Mouse (Mus musculus) thymus, postnatal 0 days (tissue): Measurements from ENCODE around the gene Smc5. TPM values are rescaled to one million over a fixed set of nuclear protein-coding genes. Genes with fewer than 3 reads are reported as not detected.

ENCODE experiments used
- DNase-seq: peaks from one replicate; pipeline ENCODE4 v3.0.0-alpha.2; 2015; ENCODE audit warnings: low spot score
- polyA plus RNA-seq: library from polyadenylated mRNA; unstranded; fragments of >200 nt; fragmentation: Nextera tagmentation; extraction: Ambion mirVana; gene quantifications from 2 replicates; pipeline ENCODE4 v1.2.1, GENCODE M21; 2015

Smc5 gene
- polyA plus RNA-seq: 26.9 and 27.9 TPM in 2 replicates

DNA sequence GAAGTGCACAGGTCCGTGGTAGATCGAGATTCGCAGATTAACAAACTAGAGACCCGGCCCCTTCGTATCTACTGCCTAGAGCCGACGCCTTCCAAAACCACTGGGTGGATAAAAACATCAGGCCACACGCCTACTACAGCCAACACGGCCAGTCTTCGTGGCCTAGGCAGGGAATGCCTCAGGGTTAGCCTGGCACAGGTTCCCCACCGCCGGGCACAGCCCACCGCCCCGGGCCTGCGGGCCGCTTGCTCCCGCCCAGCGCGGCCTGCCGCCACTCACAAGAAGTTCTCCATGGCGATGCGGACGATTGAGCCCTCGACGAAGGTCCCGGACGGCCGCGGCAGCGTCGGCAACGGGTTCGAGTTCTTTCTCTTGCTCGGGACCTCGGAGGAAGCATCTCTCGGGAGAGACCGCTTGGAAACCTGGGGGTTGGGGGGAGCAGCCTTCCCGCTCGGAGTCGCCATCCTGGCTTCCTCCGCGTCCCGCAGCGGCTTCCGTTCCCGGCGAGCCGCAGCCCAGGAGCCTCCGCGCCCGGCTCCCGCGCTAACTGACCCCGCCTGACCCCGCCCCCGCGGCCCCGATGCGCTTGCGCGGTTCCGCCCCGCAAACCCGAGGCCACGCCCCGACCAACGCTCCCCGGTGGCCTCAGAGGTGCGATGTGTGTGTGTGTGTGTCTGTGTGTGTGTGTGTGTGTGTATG, at the start of gene Smc5:
Gene Smc5 (minus strand): TSS at position 543 of the 699 bp plus-strand sequence.
- DNase-seq: peak; percentile 89

DNA sequence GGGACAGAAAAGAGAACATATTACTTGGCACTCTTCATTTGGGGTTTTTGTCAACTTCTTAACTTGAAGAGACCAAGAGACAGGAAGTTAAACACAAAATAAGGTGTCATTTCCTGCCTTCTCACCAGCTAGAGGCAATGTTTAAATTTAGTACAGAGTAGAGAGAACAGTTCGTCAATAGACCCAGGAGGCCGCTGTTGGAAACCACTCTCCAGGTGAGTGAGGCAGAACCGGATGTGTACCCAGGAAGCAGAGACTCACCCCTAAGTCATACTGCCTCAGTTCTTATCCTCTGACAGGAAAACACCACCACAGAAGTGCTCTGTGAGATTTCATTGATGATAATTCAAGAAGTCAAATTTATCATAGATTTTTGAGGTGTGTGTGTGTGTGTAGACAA, 49.4 kb upstream of the Smc5 start:
- DNase-seq: peak; percentile 91

DNA sequence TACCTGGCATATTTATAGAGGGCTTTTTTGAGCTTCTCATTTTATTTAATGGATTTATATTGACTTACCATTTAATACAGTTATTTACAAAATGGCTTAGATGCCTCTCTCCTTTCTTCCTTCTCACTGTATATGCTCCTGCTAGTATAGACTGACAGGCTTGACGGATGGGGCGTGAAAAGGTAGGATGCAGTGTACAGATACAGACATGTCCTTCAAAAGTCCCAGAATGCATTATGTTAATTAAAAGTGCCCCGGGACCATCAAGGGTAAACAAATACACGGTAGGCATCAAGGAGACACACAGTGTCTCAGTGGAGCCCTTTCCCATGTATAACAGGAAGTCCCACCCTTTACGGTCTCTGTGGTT, 44.3 kb upstream of the Smc5 start:
- no peak for DNase-seq

DNA sequence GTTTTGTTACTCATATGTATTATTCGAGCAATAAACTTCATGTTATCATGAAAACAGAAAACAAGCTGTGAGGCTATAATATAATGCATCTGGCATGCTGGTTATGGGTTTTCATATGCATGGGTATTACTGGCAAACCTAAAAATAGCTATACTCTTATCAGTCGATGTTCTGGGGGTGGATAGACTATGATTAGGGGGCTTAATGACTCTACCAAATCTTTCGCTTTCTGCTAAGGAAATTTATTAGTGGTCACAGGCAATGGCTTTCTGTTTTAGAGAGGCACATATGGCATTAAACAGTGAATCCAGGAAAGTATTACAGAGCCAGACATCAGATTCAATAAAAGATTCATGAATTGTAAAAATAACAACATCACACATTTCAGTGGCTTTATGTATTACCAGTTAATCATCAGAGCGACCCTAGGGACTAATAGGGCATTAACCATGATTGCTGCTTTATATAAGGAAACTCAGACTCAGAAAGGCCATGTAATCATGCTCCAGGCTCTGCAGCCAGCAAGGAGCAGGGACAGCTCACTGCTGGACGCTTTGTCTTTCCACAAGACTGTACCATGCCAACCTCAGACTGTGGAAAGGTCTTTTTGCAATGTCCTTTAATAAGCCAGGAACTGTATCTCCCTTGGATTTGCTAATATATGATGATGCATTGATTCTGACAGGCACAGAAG, 43.7 kb upstream of the Smc5 start:
- no peak for DNase-seq

DNA sequence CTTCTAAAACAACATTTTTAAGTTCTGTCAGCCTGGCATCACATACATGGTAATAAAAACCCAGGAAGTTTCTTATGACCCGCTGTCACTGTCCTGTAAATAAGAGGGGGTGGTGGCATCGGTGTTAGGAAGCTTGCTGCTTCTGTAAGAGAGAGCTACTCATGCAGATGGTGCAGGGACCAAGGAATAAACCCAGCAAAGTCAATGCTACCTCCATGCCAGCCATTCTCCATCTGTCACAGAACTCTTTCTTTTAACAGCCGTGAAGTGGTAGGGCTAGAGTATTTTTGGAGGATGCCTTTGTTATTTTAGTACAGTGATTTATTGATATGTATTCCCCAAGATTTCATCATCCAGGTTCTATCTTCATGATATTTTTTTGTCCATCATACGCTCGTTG, 43.2 kb upstream of the Smc5 start:
- DNase-seq: no peak

DNA sequence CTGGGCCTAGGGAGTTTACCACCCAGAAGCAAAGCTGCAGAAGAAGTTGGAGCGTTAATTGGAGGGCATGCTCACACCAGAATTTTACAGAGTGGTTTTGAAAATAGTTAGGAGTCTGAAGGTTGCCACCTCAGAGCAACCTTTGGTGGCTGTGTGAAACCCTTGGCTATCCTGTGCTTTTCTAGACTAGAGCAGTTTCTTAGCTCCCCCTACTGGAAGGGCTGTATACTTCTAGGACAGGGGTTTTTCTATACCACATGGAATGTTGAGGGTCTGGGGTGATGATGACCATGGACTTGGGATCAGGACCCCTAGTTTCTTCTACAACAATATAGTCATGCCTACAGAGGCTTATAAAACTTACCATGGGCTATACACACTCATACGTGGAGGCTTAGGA, 36.3 kb upstream of the Smc5 start:
- no peak for DNase-seq

DNA sequence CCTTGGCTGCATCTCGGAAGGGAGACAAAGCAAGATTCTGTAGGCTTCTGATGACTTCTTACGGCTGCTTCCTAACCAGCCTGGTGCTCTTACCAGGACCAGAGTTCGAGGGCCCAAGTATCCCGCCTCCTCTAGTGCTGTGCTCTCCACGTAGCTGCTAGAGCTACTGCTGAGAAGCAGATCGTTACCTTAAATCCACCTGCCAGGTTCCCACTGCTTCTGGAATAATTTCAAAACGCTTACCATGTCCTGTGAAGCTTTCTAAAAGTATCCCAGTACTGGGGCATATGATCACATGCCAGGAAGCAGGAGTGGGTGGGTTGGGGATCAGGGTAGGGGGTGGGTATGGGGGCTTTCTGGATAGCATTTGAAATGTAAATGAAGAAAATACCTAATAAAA, 33.0 kb upstream of the Smc5 start:
- no peak for DNase-seq

DNA sequence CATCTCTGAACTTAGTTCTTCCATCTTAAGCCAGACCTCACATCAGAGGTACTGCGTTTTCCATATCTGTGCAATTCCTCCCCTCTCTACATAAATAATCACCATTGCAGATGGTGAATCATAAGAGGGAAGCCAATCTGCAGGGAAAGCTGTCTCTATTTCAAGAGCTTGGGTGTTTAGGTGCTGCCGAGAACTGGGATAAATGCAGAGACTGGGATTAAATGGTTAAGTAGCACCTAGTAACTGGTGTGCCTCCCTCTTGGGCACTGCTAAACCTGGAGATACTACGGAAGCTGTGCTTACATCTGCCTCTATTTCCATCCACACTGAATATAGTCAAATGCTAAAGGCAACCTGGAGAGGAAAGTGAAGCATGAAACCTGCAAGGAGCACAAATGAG, 26.3 kb upstream of the Smc5 start:
- no peak for DNase-seq

DNA sequence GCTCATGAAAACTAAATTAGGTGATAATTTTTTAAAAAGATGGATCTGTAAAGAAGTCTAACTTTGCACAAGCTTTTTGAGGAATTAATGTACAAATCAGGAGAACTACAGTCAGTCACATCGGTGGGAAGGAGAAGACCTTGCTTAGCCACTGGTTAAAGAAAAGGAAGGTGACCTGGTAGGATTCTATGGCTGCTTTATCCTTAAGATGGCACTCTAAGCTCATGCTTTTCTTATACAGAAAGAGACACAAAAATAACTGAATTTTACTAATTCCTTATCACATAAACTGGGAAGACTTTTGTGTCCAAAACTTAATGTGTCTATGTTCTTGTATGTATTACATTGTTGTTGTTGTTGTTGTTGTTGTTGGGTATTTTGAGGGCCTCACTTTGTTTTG, 25.2 kb upstream of the Smc5 start:
- DNase-seq: no peak

DNA sequence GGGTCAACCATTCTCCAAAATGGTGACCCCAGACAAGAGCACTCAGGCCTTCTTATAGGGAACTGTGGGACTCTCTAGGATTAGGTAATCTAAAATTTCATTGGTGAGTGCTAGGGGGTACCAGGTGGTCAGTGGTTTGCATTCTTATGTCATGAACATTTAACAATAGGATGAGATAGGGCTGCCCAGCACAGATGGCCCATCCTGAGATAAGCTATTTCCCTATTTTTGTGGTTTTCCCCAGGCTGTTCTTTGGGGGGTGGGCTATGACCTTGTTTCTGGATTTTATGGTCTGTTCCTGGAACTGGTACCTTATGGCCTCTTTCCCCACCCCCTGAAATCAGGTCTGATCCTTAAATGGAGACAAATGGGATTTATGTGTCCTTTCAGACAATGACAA, 23.5 kb upstream of the Smc5 start:
- no peak for DNase-seq

DNA sequence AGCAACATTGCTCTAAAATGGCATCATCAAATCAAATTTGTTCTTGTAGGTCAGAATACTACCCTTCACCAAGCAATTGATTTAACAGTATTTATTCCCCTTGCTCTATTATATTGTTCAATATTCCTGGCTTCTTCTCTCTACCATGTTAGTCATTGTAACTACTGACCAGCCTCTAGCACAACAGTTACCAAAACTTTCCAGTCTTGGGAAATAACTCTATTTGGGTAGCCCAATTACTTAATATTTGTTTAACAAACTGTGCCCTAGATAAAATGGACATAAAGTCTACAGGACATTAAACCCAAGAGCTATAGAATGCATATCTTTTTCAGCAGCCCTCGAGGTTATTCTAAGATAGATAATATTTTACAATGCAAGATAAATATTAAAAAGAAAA, 15.6 kb upstream of the Smc5 start:
- no peak for DNase-seq

DNA sequence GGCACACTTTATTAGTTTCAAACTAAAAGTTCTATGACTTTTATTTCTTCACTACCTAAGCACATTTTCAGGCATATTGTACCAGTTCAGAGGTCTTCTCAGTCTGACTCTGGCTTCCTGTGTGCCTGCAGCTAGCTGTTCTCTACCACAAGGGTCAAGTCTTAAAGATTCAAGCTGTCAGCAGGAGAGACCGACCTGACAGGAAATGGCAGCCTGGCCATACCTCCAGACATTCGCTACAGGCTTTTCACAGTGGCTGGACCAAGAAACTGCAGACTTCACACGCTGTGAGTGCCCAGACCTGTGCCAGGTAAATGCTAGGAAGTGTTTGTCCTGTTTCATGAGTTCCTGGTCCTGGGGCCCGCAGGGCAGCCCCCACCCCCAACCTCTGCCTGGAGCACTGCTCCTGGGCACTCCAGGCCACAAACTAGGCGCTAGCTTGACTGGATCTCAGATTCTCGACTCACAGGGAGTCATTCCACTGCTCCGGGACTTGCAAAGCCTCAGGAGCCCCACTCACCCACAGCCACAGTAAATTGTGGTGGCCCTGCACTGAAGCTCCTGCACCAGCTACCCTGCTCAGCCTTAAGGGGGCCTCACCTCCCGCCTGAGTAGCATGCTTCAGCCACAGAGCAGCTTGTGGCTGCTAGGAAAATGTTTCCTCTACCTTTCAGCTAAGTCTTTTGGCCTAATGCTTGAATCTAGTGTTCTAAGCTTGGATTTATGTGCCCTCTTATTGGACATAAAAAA, 8.4 kb upstream of the Smc5 start:
- no peak for DNase-seq

DNA sequence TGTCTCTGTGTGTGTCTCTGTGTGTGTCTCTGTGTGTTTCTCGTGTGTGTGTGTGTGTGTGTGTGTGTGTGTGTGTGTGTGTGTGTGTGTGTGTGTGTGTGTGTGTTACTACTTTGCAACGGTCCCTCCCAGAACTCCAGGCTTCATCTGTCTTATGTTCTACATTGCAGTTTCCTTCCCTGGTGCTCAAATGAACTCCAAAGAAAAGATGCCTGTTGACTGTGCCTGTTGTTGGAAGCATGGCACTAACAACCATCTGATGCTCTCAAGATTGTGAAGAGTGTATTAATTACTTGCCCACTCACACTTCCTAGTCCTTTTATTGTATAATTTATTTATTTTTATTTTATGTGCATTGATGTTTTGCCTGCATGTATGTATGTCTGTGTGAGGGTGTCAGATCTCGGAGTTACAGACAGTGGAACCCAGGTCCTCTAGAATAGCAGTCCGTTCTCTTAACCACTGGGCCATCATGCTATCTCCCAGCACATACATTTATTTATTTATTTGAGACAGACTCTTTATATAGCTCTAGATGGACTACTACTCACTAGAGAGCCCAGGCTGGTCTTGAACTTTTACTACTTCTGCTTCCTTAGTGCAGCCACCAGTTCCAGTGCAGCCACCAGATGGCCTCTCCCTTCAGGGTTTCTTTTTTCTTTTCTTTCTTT, 492 bp upstream of the Smc5 start:
- DNase-seq: no peak

DNA sequence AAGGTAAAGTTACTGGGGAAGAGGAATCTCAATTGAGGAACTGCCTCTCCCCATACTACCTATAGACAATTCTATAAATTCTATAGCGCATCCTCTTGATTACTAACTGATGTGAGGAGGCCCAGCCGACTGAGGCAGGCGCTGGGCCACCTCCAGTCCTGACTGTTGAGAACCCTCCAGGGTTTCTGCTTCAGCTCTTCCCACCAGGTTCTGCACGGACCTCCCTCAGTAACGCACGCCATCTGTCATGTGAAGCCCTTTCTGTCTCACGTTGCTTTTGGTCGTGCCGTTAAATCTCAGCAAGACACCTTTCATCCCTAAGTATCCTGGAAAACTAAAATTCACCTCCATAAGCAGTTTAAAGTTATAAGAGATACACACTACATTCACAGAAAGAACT, 16.9 kb downstream of the Smc5 start:
- DNase-seq: no peak

DNA sequence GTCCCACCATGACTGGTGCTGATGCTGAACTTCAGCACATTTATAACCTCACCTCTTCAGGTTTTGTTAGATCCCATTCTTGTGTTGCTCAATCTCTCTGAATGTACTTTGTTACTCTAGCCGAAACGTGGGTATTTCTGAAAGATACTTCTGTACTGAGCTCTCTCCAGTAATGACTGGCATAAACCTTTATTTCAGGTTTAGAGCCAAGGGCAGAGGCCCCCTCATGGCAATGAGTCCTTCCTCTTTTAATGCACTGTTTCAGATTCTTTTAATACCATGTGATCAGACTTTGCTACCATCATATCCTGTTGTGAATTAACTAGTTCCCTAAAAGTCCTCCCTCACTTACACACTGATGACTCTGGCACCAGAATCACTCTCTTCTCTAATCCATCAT, 27.2 kb downstream of the Smc5 start:
- no peak for DNase-seq

DNA sequence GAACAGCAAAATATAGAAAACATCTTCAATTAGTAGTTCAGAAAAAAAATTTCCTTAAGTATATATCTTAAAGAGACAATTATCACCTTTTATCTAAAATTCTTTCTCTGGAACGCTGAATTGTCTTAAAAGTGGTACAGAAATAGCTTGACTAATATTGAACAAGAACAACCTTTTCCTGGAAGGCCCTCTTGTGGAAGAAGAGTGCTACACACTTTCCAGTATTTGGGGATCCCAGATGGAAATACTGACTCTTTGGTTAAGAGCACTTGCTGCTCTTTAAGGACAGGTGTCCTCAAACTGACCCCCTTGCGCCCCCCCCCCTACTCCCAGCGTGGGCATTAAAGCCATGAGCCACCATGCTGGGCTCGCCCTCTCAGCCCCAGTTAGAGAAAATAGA, 48.6 kb downstream of the Smc5 start:
- no peak for DNase-seq

DNA sequence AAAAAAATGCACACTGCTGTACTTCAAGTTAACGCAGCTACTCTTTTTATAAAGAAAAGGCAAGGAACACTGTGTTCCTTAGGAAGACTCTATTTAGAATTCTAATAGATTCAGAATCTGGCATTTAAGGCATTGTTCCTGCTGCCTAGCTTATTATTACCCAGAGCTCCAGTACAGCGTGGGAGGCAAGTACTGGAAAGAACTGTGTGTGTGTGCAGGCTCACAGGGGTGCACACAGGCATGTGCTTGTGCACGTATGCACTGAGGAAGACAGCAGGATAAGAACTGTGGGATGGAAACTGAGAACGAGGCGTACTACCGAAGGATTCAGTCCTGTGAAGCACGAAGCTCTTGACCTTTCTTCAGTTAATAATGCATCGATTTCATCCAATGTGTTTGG, 59.4 kb downstream of the Smc5 start:
- no peak for DNase-seq

DNA sequence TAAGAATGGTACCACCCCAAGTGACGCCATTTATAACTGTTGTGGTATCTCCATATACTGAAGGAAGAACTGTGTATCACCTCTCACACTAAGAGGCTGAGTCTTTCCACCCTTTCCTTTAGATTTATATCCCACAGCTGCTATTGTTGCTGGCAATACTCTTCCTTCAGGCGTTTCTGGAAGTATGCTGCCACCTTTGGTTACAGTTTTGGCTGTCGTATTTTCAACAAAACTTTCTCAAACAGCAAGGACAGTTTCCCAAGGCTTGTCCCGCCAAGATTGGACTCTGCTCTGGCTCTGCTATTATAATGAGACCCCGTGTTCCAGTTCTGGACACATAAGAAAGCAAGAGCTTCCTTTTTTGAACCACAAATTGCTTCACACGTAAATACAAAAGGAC, 62.4 kb downstream of the Smc5 start:
- DNase-seq: no peak

DNA sequence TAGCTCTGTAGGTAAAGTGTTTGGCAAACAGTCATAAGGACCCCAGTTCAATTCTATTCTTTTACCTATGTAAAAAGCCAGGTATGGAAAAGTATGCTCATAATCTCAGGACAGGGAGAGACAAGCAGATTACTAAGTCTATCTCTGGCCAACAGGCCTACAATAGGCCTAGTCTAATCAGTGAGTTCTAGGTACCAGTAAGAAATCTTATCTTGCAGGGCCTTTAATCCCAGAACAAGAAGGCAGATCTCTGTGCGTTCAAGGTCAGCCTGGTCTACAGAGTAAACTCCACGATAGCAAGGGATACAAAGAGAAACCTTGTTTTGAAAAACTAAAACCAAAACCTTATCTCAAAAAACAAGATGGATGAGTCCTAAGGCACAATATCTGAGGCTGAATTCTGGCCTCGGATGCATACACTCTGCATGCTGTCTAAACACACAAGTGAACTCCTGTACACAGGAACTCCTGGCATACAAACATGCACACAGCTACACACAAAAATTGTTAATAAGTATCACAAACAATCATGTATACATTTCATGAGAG, 70.1 kb downstream of the Smc5 start:
- DNase-seq: no peak

DNA sequence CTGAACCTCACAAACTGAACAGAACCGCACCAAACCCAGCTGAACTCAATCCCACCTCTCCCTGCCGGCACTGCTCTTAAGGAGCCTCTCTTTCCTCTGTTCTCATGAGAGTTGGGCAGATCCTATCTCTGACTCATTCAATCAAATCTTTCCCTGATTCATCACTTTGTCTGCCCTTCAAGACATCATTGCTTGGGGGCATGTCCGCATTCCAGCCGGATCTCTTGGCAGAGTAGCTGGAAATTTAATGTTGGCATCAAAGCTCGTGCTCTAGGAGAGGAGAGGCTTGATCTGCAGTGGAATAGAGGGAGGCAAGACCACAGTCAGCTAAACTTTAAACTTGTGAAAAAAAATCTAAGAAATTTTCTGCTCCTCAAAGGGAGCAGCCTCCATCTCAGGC, 71.6 kb downstream of the Smc5 start:
- no peak for DNase-seq

DNA sequence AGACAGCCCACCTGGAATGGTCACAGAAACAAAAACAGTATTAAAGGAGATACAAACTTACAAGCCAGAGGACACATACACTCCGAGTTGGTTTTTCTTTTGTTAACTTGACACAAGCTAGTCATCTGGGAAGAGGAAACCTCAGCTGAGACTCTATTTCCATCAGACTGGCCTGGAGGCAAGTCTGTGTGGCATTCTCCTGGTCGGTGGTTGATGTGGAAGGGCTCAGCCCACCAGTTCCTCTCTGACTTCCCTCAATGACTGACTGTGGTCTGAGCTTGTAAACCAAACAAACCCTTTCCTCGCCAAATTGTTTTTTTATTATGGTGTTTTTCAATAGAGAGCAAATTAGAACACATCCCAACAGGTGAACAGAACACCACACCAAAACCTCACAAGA, 80.6 kb downstream of the Smc5 start:
- DNase-seq: no peak

DNA sequence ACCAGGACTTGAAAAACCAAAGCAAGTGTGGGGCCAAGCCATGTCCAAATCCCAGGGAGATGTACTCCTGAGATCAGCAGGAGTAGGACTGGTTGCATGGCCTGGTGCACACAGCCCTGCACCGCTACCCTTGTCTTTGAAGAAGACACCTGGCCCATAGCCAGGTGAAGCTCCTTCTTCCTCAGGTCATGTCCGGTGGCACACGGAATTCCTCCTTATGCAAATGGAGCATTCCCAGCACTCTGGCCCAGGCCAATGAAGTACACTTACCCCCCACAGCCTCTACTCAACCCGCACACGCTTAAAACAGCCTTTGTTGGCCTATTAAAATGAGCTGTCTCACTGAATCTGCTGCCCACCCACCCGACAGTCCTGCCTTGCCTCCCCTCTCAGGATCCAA, 82.2 kb downstream of the Smc5 start:
- DNase-seq: no peak
